Mouse (Mus musculus) right cerebral cortex, postnatal 10 days (tissue): ENCODE results near the gene Nfil3.

Experiments
- DNase-seq, 2 experiments: peaks; one replicate each; pipeline ENCODE4 v3.0.0; 2021; ENCODE audit warnings: low spot score in 2 of 2

The Nfil3 gene

DNA sequence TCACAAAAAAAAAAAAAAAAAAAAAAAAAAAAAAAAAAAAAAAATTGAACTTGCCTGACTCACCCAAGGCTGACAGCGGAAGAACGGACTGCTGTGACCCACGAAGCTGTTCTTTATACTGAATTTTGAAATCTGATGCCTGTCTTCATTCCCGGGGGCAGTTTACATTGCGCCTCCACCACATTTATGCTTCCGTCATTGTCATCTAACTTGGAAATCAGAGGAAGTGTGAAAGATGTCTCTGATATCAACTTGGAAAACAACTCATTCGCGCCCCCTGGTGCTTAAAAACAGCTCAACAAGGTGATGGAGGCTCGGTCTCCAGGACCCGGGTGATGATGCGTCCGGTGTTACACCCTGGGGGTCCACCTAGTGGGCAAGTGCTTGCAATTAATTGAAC lies 1.8 kb upstream of the Nfil3 start:
- DNase-seq, result peak; percentile 91 to 93

DNA sequence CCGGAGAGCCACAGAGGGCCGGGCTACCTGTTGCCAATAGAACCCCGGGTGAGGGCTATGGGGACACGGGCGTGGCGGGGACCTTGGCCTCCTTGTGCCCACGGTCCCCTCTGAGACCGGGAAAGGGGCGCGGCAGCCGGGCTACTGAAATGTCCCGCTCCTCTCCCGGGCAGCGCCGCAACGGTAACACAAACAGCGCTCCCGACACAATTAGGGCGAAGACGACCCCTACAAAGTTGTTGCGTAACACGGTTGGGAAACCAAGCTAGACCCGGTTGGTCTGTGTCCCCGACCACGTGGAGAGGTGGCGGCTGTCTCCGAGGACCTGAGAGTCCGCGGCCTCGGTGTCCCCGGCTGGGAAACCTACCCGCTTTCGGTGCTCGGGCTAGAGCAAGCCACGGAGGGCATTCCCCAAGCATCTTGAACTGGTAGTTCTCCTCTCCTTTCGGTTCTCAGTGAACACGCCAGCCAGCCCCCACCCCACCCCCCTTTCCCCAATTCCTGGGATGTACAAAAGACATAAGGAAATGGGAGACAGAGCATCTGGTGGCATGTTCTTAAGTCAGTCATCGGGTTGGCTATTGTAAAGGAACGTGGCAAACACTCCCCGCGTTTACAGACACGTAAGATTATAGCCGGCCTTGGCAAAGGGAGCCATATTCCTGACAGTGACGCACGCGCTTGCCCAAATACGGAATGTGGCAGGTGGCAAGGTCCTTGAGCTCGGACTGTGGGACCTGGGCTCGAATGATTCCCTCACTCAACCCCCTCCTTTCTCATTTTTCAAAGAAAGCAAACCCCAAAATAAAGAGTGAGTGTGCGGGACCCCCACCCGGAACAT lies 788 bp upstream of the Nfil3 start:
- DNase-seq, result peak; percentile 56 to 72

DNA sequence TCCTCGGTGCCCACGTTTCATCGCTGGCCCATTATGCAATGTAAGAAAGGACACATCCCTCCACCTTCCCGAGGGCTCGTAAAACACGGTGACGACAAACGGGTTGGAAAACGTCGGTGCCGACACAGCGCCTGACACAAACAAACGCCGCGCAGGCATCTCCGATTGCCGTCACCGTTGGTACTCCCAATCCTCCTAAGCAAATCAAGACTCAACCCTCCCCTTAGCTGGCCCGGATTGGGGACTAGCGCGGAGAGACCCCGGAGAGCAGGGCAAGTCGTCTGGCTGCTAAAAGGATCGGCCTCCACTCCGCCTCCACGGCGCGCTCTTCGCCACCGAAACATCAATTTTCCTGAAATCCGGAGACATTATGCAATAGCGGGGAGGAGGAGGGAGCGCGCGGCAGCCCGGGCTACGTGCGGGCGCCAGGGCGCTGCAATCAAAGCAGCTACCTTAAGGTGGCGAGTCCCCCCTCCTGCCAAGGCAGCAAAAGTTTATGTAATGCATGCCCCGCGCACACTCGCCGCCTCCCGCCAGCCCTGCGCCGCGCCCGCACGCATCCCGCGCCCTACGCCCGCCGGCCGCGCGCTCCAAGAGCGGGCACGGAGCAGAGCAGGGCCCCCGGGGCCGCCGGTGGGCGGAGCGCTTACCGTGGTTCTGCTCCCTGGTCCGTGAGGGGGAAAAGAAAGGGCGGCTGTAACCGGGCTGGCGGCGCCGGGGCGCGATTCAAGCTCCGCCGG lies 492 bp downstream of the Nfil3 start:
- DNase-seq, result peak; percentile 81 to 86

DNA sequence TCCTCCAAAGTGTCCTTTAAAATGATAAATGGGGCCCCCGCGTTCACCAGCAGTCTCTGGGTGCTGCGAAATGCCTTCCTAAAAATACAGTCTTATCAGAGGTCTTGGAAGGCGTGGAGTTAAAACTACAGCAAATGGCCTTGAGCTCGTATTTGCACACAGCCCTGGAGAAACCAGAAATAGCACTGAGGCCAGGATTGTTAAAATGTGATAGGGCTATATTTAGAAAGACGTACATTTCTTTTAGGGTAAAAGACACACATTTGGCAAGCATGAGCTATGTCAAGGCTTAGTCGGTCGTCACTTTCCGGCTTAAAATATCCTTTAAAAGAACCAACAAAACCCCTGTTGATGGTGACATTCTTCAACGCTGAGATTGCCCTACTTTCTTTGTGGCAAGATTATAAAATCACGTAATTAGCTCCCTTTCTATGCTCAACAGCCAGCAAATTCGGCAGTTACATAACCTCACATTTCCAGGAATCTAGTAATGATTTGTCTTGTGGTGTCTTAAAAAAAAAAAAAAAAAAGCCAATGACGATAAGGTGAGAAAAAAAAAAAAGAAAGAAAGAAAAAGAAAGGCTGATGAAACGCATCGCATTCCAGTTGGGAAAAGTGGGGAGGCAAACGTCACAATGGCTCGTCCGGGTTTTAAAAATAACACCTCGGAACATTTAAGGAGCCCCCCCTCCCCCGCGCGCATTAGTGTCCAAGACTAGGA lies 1.4 kb downstream of the Nfil3 start:
- peak; percentile 42 to 51 for DNase-seq

DNA sequence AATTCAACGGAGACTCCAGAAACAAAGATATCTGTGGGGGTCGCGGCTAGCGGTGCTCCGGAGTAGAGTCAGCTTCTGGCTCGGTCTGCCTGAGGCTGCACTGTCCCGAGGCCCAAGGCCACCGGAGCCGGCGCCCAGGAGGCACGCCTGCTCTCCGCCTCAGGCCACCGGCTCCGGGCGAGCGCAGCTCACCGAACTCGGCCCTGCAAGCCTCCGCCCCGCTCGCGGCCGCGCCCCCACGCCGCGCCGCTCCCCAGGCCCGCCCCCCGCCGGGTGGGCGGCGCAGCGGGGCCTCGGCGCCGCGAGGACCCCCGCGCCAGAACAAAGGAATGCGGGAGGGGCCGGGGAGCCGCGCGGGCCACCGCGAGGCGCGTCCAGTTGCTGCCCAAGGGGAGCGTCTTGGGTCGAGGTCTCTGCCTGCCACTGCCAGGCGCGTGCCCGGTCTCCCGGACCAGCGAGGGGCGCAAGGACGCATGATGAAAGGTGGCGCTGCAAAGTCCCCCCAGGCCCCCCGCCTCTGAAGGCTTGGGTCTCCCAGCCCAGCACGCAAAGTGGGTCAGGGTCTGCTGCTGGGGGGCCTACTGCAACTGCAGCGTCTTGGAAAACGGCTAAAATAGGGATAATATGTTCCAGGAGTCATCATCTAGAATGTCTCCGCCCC lies 2.4 kb downstream of the Nfil3 start:
- DNase-seq, result peak; percentile 53

DNA sequence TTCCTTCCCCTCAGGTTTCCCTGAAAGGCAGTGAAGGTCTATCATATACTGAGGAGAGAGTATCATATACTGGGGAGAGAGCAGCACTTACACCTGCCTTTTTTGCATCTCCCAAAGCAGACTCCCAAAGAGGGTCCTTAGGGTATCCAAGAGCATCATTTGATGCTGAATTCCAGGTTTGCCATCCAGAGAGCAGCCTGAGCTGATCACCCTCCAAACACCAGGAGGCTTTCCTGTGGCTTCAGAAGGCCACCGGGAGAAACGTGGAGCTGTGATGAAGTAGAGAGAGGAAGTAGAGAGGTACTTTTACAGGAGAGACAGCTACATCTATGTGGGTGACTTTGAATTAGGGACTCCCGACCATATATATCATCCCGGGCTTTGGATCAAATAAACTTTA lies 3.1 kb downstream of the Nfil3 start:
- no peak for DNase-seq

DNA sequence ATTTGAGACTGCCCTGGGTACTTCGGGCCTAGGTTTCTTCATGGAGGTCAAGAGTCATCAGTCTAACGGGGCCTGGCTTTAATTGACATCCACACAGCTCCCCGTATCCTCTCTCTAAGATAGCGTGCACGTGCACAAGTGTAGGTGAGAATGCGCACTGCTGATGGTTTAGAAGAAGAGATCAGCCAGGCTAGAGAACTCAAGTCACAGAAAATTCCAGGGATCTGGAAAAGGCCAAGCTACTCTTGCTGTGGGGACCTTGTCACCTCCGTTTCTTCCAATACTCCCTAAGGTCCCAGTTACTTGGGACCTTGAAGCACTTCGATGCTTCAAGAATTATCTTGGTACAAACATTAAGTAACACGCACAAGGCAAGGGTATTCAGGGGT lies 3.7 kb downstream of the Nfil3 start:
- DNase-seq, result no peak

DNA sequence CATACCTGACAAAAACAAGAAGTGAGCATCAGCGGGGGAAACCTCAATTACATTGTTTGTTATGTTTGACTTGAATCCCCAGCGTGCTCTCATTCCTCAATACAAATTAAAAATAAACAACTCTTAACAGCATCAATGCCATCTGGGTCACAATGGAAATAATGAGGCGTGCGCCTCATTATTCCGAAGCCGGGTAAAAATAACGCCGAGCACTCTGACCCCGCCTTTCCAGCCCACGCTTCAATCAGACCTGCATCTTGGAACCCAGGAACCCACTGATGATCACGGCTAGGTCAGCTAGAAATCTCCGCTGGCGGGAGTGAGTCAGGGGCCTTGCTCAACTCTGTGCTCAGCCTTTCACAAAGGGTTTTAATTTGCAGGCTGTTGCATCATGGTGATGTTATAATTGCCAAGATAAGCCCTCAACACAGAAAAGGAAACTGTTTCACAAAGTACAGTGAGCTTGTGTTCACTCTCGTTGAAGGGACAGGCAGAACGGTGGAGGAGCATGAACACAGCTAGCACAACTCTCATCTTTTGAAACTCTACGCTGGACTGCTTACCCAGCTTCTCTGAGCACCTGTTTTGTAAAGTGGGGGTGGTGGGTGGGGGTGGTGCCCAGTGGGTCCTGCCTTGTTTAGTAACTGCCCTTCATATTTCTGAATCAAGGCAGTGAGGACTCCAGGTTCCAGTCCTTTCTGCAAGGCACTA lies 4.2 kb downstream of the Nfil3 start:
- no peak for DNase-seq

DNA sequence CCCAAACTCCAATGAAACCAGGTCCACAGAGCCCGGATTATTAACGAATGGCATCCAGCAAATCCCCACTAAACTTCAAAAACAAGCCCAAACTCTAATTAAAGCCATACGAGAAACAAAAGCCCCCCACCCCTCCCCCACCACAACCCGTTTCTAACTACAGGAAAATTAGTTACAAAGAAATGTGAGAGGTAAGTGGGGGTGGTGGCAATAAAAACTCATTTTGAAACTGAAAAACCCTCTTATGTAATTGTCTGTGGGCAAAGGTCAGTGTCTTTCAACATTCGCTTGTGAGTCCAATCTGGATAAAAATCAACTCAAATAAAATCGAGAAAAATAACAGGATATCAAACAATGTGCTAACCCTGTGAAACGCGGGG lies 4.8 kb downstream of the Nfil3 start:
- DNase-seq, result no peak

DNA sequence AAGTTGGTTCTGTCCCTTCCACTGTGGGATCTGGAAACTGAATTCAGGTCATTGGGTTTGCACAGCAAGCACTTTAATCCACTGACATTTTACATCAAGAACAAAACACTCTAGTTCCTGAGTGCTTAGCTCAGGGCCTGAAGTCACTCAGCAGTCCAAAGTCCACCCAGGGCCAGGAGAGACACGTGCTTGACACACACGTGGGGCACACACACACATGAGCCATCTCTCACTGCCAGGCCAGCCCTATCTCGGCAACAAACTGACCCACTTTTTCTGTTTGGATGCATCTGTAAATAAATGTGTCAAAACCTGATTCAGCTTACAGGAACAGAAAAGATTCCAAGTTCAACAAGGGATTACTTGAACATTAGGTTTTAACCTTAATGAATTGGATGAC lies 6.2 kb downstream of the Nfil3 start:
- DNase-seq, result no peak

DNA sequence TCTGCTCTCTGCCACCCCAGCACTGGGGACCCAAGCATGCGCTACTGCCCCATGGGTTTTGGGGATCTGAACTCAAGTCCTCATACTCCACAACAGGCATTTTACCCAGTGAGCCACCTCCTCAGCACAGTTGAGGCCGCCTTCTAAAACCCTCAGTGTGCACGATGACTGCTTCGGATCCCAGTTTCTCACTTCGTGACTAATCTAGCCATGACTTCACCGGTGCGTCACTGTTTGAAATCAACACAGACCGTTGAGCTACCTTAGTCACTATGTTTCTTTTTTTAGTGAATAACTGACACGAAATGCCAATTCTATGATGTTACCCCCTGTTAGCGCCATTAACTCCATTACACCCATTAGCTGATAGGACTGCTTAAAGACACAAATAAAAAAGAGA lies 7.4 kb downstream of the Nfil3 start:
- DNase-seq, result no peak

DNA sequence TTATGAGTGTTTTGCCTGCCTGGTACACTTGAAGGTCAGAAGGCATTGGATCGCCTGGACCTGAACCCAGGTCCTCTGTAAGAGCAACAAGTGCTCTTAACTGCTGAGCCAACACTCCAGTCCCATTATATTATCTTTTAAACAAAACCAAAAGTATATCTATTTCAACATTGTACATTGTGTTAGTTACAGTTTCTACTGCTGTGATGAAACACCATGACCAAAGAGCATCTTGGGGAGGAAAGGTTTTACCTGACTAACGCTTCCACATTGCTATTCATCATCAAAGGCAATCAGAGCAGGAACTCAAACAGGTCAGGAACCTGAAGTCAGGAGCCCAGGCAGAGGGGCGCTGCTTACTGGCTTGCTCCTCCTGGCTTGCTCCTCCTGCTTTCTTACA lies 8.2 kb downstream of the Nfil3 start:
- no peak for DNase-seq

DNA sequence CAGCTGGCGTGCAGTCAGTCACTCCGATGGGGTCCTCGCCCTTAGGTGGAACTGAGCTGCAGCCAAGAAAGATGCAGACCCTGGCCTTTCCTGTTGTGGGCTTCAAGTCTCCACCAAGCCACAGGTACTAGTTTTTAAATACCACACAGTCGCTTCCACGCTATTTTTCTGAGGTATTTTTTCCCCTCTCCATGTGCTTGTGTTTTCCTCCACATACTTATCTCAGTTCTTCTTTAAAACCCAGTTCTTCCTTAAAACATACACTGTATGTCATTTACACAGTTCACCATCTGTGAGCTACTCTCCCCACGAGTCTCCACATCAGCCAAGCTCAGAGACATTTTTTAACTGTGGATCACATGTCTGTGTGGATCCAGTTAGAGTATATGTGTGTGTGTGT lies 10.0 kb downstream of the Nfil3 start:
- DNase-seq, result no peak

DNA sequence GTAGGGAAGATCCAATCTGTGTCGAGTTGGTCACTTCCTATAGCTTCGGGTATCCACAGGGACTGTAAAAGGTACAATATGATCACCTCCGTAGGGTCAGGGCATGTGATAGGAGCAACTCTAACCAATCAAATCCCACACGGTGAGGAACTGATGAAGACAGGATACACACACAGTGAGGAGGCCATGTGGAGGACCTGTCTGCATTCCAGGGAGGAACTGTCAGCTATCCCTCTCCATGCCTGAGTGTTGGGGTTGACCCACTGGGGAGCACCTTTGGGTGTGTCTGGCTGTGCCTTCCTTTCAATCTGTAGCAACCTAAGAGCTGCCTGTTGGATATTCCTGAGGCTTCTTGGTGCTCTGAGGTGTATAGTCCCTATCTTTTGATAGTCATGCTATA lies 18.0 kb downstream of the Nfil3 start:
- no peak for DNase-seq

DNA sequence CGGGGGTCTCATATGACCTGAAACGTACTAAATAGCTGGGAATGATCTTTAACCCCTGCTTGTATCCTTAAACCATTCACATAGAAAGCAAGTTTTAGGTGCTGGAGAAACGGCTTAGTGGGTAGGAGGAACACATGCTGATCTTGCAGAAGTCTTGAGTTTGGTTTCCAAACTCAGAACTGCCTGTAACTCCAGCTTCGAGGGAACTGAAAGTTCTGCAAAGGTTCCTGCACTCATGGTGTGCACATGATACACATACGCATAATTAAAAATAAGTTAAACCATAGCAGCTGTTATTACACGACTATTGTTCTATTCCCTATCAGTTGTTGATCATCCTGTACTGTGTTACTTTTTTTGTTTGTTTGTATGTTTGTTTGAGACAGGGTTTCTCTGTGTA lies 18.5 kb downstream of the Nfil3 start:
- DNase-seq, result no peak

DNA sequence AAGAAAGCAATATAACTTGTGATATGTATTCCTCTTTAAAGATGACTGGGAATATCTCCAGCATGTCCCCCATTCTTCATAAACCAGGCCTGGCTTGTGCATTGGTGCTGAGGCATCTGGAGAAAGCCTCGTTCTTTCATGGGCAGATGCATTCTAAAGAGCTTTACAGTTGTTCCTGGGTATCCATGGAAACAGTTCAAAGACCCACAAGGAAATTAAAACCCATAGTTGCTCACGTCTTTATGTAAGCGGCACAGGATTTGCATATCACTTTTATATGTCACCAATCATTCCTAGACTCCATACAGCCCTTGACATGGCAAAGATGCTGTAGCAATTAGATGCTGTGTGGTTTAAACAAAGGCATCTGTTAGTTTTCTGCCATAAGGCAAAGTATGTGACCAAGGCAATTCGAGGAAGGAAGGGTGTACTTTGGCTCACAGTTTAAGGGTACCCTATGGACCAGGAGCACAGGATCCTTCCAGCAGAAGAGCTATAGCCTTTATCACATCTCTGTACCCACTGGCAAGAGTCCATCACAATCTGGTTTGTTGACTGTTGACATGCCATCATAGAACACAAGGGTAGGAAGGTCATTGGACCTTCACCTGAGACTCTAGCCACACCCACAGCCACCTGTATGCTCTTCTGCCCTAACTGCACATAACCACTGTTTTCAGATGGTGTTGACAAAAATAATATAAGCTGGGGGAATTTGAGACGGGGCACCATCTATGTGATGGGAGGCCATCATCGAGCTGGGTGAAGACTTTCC lies 26.9 kb downstream of the Nfil3 start:
- DNase-seq, result no peak

DNA sequence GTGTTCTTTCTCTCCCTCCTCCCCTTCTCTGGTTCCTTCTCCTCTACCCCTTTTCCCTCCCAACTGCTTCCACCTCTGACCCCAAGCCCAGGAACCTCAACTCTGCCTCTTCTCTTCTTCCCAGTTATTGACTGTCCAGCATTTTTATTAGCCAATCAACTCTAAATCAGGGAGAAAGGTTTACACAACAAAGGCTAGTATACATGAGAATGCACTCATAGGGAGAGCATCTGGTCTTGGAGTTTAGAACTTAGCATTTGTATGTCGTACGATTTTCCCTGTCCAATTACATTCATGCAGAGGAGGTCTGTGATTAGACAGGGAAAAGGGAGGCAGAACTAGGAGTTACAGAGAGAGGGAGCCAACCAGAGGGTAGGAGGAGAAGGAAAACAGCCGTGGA lies 31.7 kb downstream of the Nfil3 start:
- no peak for DNase-seq

DNA sequence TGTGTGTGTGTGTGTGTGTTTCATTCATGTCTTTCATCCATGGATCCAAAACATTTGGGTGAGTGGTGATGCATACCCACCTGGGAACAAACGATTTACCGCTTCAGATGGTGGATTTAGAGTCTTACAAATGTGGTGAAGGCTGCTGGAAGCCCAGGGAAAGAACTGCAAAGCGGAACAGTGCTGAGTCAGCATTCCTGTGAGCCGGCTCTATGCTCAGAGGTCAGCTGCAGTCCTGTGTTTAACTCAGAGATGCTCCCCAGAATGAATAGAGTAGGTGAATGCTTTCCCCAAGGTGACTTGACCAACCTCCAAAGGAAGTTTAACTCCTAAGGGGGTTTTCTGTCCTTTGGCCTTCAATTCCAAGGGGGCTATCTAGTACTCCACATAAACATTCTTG lies 33.3 kb downstream of the Nfil3 start:
- no peak for DNase-seq

DNA sequence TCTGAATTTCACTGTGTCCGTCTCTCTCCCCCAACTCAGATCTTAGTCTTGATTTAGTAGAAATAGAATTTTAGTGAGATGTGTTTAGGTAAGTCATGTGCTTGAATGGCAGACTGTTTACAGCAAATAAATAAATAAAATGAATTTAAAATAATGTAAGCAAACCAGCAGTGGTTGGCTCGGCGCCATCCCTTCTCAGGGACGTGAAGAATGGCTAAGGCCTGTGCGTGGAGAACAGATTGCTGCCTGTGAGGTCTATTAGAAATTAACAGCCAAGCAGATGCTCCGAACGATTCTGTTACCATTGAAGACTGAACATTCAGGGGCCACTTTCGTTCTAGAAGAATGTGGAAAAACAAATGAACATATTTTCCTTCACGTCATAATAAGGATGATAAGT lies 35.1 kb downstream of the Nfil3 start:
- peak; percentile 40 to 55 for DNase-seq

DNA sequence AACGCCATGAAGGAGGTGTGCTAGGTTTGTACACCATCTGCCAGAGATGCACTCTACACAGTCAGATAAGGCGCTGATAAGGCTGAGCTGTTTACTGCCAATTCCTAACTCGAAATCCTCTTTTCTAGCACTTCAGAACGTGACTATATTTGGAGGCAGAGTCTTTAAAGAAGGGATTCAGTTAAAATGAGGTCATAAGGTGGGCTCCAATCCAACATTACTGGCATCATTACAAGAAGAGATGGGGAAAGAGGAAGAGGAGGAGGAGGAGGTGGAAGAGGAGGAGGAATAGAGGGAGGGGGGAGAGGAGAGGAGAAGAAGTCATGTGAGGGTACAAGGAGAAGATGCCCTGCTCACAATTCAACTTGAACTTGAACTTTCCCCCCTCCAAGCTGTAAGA lies 36.8 kb downstream of the Nfil3 start:
- DNase-seq, result no peak

DNA sequence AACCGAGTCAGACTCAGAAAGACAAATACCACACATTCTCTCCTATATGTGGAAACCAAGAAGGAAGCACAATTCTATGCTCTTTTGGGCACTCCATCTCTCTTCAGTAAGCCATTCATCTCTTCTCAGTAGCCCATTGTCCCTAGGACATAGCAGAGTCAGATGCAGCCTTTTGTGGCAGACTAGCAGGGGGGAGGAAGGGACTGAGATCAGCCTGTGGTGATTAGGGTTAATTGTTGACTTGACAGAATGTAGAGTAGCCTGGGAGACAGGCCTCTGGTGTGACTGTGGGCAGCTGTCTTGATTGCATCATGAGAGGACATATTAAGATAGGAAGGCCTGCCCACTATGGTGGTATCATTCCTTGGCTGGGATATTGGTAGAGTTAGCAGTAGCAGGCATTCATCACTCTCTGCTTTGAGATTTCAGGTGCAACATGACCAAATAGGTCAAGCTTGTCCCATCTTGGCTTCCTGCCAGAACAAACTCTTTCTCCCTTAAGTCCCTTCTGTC lies 37.9 kb downstream of the Nfil3 start:
- no peak for DNase-seq
